ENCODE assay signal across 7 mouse cellular contexts in the genomic region with DNA sequence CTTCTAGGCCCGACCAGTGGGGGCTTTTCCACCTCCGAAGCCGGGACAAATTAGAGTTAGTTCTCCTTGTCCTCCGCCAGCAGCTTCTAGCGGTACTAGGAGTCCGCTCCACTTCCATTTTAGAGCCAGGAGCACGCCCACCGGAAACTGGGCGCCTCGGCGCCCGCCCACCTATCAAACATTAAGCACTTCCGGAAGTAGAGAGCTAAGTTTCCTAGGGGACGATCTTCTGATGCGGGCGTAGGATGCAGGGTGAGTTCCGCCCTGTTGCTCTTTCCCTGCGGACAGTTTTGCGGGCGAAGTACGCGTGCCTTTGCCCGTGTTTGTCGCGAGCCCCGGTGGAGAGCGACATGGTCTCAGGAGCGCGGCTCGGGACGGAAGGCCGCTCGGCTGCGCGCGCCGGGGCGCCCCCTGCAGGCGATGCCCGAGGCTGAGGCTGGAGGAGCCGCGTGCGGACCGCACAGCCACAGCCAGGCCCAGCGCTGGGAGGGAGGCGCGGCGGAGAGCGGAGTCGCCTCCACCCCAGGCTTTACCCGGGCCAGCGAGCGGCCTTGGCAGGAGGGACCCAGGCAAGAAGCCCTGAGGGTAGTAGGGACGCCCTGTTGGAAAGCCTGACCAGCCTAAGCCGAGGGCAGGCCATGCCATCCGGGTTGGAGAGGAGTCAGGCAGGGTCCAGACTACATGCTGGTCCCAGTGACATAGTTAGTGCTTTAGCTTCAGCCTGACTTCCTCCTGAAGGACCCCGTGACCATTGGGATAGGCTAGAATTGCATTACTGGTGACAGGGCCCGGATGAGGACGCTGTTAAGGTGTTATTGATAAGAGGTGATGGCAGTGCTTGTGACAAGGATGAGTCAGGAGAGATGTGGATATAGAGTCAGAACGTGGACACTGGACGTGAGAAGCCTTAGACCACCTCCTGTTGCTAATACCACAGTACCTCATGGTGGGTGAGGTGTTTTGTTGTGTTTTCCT. TPM values are rescaled to one million over a fixed set of nuclear protein-coding genes. Genes with fewer than 3 reads are reported as not detected.
A peak's percentile ranks its signal among the peaks of the same experiment; 100 is the strongest.
DNase-seq lines count a peak whose midpoint lies in the region; ATAC-seq lines count a peak whose summit lies in the region.
"Not testable (repeated sequence)": the region's sequence is repeated elsewhere in the genome, so short reads cannot be mapped to it uniquely, and the experiment has no call there.

TSS of gene Nat8f1 (minus strand) at position 149 of the 975 bp plus-strand sequence.

- peak within 1 kb of the TSS; percentile 70 for H3K4me3 ChIP-seq in intestine, embryonic 16.5 days (ENCODE audit: low read length)
- H3K4me3 ChIP-seq in midbrain, embryonic 11.5 days (ENCODE audit: low read depth, low read length), result peak within 1 kb of the TSS; percentile 58

- H3K4me1 ChIP-seq in intestine, embryonic 16.5 days (ENCODE audit: control insufficient read depth, insufficient read depth, low read length); midbrain, embryonic 11.5 days (ENCODE audit: control insufficient read depth, insufficient read depth, low read length): not testable (repeated sequence)

- not testable (repeated sequence) for H3K9me3 ChIP-seq in intestine, embryonic 16.5 days (ENCODE audit: control insufficient read depth, low read length); midbrain, embryonic 11.5 days (ENCODE audit: control insufficient read depth, low read length)

- peak within 1 kb of the TSS; percentile 85 for H3K9ac ChIP-seq in intestine, embryonic 16.5 days (ENCODE audit: low read depth, low read length)
- peak within 1 kb of the TSS; percentile 77 for H3K9ac ChIP-seq in midbrain, embryonic 11.5 days (ENCODE audit: low read length)

- WGBS in intestine, embryonic 16.5 days, result under 1% methylated on average over 61 of the region's 61 CpGs
- under 1% methylated on average over 60 of the region's 61 CpGs for WGBS in midbrain, embryonic 11.5 days

- intact Hi-C loops in left cerebral cortex, postnatal 36 days (cut with DNase I), result loop anchor here (5.0 kb wide), 1 partner anchor 329 kb away; the partner anchor contains the start of gene Alms1

- H3K27ac ChIP-seq in intestine, embryonic 16.5 days (ENCODE audit: low read length), result peak within 1 kb of the TSS; percentile 94
- peak within 1 kb of the TSS; percentile 63 for H3K27ac ChIP-seq in midbrain, embryonic 11.5 days (ENCODE audit: low read depth, low read length)

- H3K36me3 ChIP-seq in intestine, embryonic 16.5 days (ENCODE audit: control insufficient read depth, insufficient read depth, low read length); midbrain, embryonic 11.5 days (ENCODE audit: control insufficient read depth, insufficient read depth, low read length): not testable (repeated sequence)

- ATAC-seq in intestine, embryonic 16.5 days, result peak; percentile 99
- peak; percentile 98 for ATAC-seq in midbrain, embryonic 11.5 days (ENCODE audit: low FRiP score)

- DNase-seq in adrenal gland, adult 2 months, result peak; percentile 94
- DNase-seq in embryo, embryonic 11.5 days (ENCODE audit: low read depth, low spot score), result peak; percentile 78
- DNase-seq in gastrocnemius, postnatal 4 days (ENCODE audit: low spot score in 2 of 2), result peak; percentile 74 to 89
- DNase-seq in left cerebral cortex, postnatal 36 days (ENCODE audit: low spot score in 2 of 2), result peak; percentile 89 to 91
- DNase-seq in midbrain, embryonic 11.5 days (ENCODE audit: low spot score, missing footprints), result peak; percentile 99
- peak; percentile 84 for DNase-seq in skeletal muscle tissue, adult 2 months (ENCODE audit: low read depth, low spot score)

- peak within 1 kb of the TSS; percentile 76 for H3K4me2 ChIP-seq in intestine, embryonic 16.5 days (ENCODE audit: low read depth, low read length)
- peak within 1 kb of the TSS; percentile 91 for H3K4me2 ChIP-seq in midbrain, embryonic 11.5 days

- H3K27me3 ChIP-seq in intestine, embryonic 16.5 days (replicated peaks; ENCODE audit: control insufficient read depth, insufficient read depth, low read length); midbrain, embryonic 11.5 days (ENCODE audit: control insufficient read depth, insufficient read depth, low read length): not testable (repeated sequence)

RNA-seq across cellular contexts. Expression of gene Nat8f1, which starts in this region (rescaled TPM):
- 10 to 100 TPM; 39.2 to 43.6 TPM for total RNA-seq in adrenal gland, adult 2 months (2021)
- 43.5 and 85.2 TPM in 2 replicates for polyA plus RNA-seq in adrenal gland, adult 2 months (2012; rRNA removed)
- 1 to 10 TPM; 1.6 to 1.9 TPM for total RNA-seq in gastrocnemius, postnatal 4 days (2021)
- 12.0 and 14.0 TPM in 2 replicates for polyA plus RNA-seq in intestine, embryonic 16.5 days (2015; fragmentation: Nextera tagmentation; extraction: Ambion mirVana)
- 10 to 100 TPM; 25.0 to 28.3 TPM for total RNA-seq in left cerebral cortex, postnatal 36 days (2021)
- polyA plus RNA-seq in midbrain, embryonic 11.5 days (2014; fragmentation: Nextera tagmentation; extraction: Ambion mirVana), result 5.7 and 6.2 TPM in 2 replicates

Comparison
In these comparisons a context has a peak if more than half of its experiments do, and no peak if none do; other contexts are left out.
1. Peak in every context shown above with its lines: DNase-seq, ATAC-seq, H3K4me3 ChIP-seq and H3K27ac ChIP-seq.
2. RNA of gene Nat8f1 (total RNA-seq): 39.2 to 43.6 TPM in adrenal gland, adult 2 months and 25.0 to 28.3 TPM in left cerebral cortex, postnatal 36 days; 1.6 to 1.9 TPM in gastrocnemius, postnatal 4 days; every median in the first group is over 4 times any median in the second.